Mouse (Mus musculus): ENCODE results near the gene Hint1.
"Not testable (repeated sequence)": the region's sequence is repeated elsewhere in the genome, so short reads cannot be mapped to it uniquely, and the experiment has no call there.

Gene Hint1

DNA sequence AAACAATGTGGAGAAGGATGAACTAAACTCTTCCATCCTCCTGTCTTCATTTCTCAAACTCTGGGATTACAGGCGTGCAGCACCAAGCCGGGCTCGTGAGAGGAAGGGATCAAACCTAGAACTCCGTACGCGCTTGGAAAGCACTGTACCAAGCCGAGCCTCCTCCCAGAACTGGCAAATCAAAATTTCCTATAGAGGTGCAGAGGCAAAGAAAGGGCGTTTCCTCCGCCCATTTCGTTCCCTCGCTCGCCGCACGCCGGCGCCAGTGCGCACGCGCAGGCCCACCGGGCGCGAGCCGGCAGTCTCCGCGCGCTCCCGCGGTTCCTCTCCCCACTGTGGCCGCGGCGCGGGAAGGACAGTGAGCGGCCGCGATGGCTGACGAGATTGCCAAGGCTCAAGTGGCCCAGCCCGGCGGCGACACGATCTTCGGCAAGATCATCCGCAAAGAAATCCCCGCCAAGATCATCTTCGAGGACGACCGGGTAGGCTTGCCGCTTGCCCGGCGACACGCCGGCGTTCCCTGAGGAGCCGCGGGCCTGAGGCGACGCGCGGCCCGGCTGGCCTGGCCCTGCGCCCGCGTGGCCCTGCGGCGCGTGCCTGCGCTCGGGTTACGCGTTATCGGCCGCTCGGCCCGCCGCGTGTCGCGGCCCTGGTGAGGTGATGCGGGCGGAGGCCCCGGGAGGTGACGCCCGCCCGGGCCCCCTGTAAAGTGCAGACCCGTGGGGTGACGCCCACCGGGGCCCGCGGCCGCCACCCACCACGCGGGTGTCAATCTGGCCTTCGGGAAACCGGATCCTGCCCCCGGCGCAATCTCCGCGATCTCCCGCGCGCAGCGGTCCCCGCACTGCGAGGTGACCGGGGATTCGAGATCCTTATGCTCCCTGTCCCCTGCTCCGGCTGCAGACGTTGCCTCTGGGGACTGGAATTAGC lies at the start of gene Hint1:
Gene Hint1, plus strand, starts transcription at position 265 of the 930 bp plus-strand sequence.
- DNase-seq (ENCODE audit: low spot score in 2 of 2): peak; percentile 82 to 93

DNA sequence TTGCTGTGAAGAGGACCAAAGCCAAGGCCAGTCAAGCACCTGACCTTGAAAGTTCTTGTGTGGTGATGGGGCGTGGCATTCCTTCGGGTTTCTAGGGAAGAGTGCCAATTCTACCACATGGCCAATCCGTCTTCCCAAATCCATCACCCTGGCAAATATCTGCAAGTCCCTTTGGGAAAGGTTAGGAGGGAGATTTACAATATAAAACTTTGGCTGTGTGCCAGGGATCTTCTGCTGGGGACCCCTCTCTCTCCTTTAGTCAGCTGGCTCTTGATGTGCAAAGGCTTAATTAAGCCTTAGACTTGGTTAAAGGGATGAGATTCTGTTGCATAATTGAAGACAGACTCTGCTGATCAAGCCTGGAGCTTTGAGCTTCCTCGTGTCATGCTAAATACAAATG lies 48.7 kb upstream of the Hint1 start:
- DNase-seq (ENCODE audit: low spot score in 2 of 2): no peak

DNA sequence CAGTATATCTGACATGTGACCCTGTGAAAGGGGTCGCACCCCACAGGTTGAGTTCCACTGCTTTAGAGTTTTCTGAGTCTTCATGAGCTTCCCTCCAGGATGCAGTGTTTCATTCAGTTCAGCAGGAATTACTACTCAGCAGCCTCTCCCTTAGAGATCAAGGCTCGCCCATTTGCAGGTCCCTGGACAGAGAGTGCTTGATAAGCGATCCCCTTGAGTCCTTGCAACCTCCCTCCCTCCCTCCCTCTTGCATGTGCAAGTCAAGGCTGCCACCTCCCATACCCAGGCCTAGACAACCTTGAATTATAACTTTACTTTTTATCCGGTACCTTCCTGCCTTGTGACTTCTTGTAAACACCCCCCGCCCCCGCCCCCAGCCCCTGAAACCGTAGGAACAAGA lies 46.7 kb upstream of the Hint1 start:
- no peak for DNase-seq (ENCODE audit: low spot score in 2 of 2)

DNA sequence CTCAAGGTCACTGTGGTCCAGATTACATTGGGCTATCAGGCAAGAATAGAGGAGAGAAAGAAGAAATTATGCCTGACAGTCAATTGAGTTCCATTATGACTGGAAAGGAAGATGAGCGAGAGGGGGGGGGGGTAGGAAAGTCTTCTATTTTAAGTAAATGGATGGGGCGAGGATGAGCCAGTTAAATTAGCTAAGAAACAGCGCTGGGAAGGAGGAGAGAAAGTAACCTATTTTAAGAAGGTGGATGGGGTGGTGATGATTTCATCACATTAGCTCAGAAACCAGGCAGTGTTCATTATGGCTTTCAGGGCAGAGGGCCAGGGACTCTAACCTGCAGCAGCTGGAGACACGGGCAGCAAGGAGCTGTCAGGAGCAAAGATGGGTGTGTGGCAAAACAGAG lies 42.7 kb upstream of the Hint1 start:
- DNase-seq (ENCODE audit: low spot score in 2 of 2): no peak

DNA sequence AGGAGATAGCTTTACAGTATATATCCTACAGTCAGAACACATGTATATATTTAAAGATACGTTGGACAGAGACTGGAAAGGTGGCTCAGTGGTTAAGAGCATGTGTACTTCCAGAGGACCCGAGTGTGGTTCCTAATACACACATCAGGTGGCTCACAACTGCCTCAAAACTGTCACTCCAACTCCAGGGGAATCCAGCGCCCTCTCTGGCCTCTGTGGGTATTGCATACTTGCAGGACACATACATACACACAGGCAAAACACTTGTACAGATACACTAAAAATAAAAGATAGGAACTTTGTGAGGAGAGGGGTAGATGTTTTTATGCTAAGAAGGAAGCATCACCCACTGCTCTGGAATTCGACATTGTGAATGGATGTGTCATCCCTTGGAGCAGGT lies 40.4 kb upstream of the Hint1 start:
- no peak for DNase-seq (ENCODE audit: low spot score in 2 of 2)

DNA sequence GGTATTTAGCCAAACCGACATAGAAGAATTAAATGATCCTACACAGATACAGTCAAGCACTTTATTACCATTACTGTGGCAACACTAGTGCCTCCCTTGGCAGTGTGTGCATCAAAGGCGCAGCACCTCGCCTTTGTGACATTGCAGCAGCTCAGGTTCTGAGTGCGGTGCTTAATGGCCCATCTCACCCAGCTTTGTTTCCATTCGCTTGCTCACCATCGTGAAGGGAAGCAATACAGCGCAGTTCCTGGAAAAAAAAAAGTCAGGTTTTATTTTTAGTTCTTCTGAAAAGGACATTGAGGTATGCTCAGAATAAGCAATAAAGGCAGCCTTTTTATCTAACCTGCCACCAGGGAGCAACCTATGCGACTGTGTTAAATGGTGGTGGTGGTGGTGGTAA lies 39.4 kb upstream of the Hint1 start:
- no peak for DNase-seq (ENCODE audit: low spot score in 2 of 2)

DNA sequence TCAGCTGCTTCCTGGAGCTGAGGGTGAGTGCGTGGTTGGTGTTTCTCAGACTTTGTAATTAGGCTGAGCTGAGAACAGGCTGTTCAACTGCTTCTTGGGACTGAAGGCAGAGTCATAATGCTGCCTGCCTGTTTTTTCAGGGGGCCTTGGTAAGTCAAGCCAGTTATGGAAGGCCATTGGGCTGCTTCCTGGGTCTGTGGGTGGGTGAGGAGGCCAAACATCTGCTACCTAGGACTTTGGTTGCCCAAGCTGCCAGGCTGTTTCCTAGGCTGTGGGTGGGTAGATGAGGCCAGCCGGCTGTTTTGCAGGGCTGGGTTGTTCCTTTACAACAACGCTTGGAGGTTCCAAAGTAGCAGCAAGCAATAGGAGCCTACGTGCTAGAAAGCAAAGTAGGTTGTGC lies 32.4 kb upstream of the Hint1 start:
- DNase-seq (ENCODE audit: low spot score in 2 of 2): peak; percentile 24 to 63

DNA sequence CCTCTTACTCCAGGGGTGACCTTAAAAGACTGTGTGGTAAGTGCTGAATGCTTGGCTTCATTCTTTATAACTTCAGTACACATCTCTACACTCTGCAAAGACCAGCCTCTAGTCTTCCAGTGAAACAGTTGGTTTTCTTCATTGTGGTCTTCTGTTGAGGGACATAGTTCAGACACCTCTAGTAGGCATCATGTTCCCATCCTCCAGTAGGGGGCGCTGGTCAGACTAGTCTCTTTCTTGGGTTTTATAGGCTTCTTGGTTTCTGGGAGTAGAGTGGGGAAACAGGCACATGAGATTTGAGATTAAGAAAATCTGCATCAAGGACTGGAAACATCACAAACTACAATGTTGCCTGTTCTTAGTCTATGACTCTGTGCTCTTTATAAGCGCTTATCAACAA lies 31.6 kb upstream of the Hint1 start:
- DNase-seq (ENCODE audit: low spot score in 2 of 2): no peak

DNA sequence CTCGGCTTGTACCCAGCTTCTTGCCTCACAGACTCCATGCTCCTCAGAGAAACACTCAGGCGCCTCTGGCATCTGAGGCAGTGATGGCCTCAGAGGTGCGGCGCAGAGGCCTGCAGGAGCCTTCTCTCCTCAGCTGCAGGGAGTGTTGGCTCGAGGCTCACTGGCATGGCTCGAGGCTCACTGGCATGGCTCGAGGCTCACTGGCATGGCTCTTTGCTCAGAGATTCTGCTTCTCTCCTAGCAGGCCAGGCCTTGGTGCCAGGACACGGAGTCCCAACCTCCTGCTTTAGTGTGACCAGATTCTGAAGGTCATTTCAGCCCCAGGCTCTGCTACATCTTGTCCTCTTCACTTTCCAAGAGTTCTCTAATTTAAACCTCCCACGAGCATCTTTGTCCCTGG lies 30.1 kb upstream of the Hint1 start:
- peak in 1 of 2 experiments; percentile 44 for DNase-seq (ENCODE audit: low spot score in 2 of 2)

DNA sequence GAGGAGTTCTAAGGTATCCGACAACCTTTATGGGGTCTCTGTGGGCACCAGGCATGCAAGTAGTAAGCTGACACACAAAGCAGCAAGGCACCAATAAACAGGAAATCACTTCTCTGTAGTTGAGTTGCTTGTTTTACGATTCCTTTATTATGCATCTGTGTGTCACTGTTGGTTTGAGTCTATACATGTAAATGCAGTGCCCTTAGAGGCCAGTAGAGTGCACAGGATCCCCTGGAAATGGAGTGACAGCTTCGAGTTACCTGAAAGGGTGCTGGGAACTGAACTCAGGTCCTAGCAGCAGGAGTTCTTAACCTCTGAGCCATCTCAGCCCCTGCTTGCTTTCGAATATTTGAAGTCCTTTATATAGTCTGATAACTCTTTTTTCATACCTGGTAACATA lies 26.5 kb upstream of the Hint1 start:
- DNase-seq (ENCODE audit: low spot score in 2 of 2): no peak

DNA sequence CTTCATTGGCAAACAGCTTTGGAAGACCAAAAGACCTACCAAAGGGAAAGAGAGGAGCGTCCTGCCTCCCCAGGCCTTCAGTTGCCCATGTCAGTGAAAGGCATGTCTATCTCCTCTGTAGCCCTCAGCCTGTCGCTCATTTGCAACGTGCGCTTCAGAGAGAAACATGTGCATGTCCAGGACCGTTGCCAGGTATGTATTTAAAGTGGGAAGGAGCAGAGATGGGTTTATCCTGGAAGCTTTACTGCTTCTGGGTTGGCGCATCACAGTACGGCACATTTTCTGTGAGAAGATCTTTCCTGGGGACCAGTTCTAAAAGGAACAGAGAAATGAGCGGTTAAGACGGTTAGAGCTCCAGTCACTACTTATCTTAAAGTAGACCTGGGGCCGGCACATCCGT lies 25.3 kb upstream of the Hint1 start:
- no peak for DNase-seq (ENCODE audit: low spot score in 2 of 2)

DNA sequence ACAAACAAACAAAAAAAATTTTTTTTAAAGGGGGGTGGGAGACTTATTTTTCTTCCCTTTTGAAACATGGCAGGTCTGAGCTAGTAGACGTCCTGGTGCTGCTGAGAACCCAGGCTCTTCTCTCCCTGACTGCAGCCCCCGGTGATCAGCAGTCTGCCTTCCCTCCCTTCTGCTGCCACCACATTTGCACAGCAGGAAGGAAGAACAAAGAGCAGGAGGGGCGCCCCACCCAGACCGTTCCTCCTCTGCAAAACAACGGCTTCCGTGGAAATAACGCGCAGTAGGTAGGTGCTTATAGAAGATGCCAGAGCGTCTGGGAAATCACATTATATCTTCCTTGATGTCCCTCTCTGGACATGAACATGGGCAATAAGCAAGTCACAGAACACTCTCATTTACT lies 21.8 kb upstream of the Hint1 start:
- no peak for DNase-seq (ENCODE audit: low spot score in 2 of 2)

DNA sequence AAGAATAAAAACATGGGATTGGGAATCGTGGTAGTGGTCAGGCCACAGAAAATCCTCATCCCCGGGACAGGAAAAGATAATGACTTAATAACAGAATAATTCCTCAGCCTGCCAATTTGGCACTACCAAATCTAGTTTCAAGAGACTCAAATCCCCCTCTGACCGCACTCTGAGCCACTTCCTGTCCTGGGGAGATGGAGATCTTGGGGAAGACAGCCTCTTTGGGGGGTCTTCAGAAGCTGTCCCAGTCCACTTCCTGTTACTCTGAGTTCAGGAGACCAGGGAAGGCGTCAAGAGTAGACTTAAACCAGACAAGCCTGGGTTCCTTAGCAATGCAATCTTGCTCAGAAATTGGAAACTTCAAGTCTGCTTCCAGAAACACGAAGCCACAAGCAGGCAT lies 21.2 kb upstream of the Hint1 start:
- DNase-seq (ENCODE audit: low spot score in 2 of 2): no peak

DNA sequence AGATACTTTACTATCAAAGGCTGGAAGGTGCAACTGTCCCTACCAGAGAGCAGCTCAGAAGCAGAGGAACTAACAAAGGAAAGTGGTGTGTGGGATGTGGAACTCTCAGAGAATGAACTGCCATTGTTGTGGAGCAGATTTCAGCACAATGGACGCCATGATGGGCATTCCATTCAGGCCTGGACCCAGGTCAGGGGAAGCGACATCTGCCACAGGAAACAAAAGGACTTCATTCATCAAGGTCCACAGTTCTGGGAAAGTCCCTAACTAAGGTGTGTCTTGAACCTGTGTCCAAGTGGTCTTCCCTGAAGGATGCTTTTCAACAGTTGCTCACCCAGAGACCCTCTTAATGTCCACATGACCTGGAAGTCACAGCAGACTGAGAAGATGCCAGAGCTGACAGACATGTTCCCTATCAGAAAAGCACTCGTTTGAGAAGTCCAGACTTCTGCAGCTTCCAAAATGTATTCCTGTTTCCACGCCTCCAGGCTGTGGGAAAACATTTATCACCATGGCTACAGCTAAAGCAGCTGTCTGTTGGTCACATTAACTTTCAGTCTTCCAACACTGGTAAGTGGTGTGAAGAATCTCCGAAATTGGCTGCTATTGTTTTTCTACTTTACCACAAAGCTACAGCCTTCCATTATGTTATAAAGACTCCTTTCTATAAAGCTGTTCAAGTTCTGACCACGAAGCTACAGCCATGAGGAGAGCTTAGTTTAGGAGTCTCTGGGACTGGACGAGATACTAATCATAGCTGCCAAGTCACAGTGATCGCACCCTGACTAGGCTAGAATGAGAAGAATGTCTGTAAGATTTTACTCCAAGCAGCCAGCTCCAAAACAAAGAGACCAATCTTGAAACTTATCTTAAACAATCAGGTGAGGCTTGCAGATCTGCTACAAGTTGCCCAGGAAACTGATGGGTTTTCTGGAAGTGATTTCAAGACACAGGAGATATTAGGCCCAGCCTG lies 20.4 kb upstream of the Hint1 start:
- DNase-seq (ENCODE audit: low spot score in 2 of 2): no peak

DNA sequence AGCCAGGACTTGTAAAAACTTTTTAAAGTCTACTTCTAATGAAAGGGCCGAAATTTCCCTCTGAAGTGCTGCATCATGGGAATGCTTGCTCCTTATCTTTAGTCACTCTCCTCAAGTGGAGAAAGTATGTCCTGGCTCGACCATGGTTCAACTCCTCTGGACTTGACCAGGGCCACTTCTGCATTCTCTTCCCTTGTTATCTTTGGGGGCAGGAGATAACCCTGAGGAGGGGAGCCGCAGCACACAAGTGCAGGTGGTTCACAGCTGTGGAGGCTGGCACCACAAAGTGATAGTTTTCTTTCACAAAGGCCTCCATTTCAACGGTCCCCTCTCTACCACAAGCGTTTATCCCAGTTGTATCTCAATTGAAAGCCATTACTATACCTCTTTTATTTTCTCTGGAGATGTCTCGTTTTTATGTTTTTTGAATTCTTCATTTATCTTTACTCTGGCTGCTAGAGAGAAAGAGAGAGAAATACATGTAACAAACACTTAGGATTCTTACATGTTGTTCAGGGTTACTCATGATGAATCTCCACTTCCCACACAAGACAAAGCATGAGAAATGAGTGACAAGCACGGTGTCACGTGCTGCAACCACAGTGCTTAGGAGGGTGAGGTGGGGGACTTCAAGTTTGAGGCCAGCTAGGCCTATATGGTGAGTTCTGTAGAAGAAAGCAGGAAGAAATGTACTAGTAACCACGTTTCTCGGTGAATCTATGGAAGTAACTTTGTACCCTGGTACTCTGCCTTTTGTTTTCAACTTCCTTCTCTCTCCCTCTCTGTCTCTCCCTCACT lies 16.0 kb upstream of the Hint1 start:
- DNase-seq (ENCODE audit: low spot score in 2 of 2): no peak

DNA sequence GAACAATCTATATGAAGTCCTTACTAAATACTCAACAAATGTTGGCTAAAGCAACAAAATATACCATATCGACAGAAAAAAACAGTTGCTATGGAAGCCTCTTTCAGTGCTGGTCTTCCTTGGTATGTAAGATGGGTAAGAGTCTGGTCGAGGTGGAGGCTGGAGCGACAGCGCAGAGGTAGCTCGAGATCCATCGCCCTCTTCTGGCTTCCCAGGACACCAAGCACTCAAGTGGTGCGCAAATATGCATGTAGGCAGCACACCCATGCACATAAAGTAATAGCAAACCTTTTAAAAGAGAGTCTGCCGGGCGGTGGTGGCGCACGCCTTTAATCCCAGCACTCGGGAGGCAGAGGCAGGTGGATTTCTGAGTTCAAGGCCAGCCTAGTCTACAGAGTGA lies 14.5 kb upstream of the Hint1 start:
- no peak for DNase-seq (ENCODE audit: low spot score in 2 of 2)

DNA sequence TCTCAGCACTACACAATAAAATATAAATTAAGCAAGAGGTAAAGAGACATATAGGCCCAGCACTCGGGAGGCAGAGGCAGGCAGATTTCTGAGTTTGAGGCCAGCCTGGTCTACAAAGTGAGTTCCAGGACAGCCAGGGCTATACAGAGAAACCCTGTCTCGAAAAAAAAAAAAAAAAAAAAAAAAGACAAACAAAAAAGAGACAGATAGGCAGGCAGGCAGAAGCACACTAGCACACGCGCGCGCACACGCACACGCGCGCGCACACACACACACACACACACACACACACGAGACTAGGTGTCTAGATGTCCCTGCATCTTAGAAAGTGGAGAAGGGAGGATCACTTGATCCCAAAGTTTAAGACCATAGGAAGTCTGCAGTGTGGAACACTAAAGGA lies 7.3 kb upstream of the Hint1 start:
- DNase-seq (ENCODE audit: low spot score in 2 of 2): not testable (repeated sequence)

DNA sequence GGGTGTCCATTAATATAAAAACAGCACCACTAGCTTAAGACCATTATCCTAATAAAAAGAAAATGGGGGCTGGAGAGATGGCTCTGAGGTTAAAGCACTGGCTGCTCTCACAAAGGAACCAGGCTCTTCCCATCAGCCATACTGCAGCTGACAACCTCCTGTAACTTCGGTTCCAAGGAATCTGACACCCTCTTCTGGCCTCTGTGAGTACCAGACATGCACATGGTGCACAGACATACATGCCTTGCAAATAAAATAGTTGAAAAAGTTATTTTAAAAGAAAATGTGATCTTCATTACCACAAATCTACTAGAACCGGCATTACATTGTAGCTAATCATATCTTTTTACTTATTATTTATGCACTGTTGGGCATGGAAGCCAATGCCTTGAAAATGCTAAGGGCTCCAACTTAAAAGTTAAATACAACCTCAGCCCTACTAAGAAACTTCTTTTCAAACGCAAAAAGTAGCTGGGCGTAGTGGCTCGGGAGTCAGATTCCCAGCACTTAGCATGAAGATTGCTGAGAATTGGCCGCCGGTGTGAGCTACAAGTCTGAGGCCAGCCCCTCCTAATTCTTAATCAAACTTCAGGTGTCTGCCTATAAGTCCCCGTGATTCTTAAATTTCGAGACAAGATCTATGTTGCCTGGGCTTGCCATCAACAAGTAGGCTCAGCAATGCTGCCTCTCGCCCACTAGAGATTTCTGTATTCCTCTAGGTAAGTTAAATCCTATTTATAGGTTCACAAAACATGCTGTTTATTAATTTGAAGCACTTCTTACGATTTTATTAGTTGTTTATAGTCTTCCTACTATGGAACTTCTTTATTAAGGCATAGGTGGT lies 6.6 kb upstream of the Hint1 start:
- DNase-seq (ENCODE audit: low spot score in 2 of 2): no peak

DNA sequence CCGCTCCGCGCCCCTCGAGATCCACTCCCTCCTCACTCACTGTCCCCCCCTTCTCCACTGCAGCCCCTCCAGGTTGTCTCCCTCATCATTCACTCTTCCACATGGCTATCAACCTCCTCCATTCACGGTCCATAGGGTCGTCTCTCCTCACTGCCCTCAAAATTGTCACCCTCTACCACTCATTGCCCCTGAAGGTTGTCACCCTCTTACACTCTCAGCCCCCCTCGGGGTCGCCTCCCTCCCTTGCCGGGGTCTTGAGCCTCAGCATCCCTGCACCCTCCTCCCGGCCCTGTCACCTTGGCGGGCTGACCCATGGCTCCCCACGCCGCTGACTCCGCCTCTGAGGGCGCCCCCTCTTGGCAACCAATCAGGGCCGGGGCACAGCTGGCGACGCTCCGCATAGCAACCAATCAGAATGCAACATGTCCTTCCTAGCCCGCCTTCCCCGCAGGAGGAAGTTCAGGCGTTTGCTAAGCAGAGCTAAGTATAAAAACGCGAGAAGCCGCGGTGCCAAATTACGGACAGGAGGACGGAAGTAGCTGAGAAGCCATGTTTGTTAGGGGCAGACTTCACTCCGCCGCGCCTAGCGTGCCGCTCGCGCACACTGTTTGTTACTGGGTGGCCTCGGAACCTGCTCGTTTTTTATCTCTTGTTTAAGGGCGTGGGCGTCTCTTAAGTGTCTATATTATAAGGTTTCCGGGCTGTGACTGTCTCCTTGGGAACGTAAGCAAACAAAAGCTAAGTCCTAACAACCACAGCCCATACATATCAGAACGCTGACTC lies 5.7 kb upstream of the Hint1 start, which contains the start of gene Lyrm7:
Gene Lyrm7, minus strand, starts transcription at position 661 of the 783 bp plus-strand sequence.
- peak; percentile 97 for DNase-seq (ENCODE audit: low spot score in 2 of 2)

All from frontal cortex, postnatal 10 days (tissue).